Mouse (Mus musculus) layer of hippocampus, adult 9-10 months (tissue): ENCODE measurements around the gene Gm8909.
"Not testable (repeated sequence)": the region's sequence is repeated elsewhere in the genome, so short reads cannot be mapped to it uniquely, and the experiment has no call there.

Source experiments
- DNase-seq: peaks from one replicate; pipeline ENCODE4 v3.0.0; 2022; ENCODE audit warnings: low spot score

The Gm8909 gene

GRCm38 (mm10) chr17:36168039-36168652, at the start of gene Gm8909:
Gm8909 (minus strand) TSS chr17:36168537.
- DNase-seq: no peak

- DNase-seq: no peak
Measured at GRCm38 (mm10) chr17:36215586-36215985, 47.2 kb upstream of the Gm8909 start.

GRCm38 (mm10) chr17:36206846-36207245, 38.5 kb upstream of the Gm8909 start:
- no peak for DNase-seq

GRCm38 (mm10) chr17:36205862-36206261, 37.5 kb upstream of the Gm8909 start:
- no peak for DNase-seq

GRCm38 (mm10) chr17:36205456-36205855, 37.1 kb upstream of the Gm8909 start:
- DNase-seq: no peak

- no peak for DNase-seq
Measured at GRCm38 (mm10) chr17:36201851-36202250, 33.5 kb upstream of the Gm8909 start.

- DNase-seq: no peak
Measured at GRCm38 (mm10) chr17:36198317-36198716, 30.0 kb upstream of the Gm8909 start.

GRCm38 (mm10) chr17:36194471-36194870, 26.1 kb upstream of the Gm8909 start:
- DNase-seq: no peak

- no peak for DNase-seq
Measured at GRCm38 (mm10) chr17:36193546-36194141, 25.3 kb upstream of the Gm8909 start.

- no peak for DNase-seq
Measured at GRCm38 (mm10) chr17:36192371-36192770, 24.0 kb upstream of the Gm8909 start.

GRCm38 (mm10) chr17:36190169-36190507, 21.8 kb upstream of the Gm8909 start, which contains the start of gene H2-T3:
H2-T3 (minus strand) TSS chr17:36190287.
- DNase-seq: no peak

- no peak for DNase-seq
Measured at GRCm38 (mm10) chr17:36189491-36190168, 21.3 kb upstream of the Gm8909 start.

- DNase-seq: no peak
Measured at GRCm38 (mm10) chr17:36187540-36187939, 19.2 kb upstream of the Gm8909 start.

GRCm38 (mm10) chr17:36182212-36182611, 13.9 kb upstream of the Gm8909 start:
- DNase-seq: no peak

GRCm38 (mm10) chr17:36179446-36179845, 11.1 kb upstream of the Gm8909 start:
- not testable (repeated sequence) for DNase-seq

GRCm38 (mm10) chr17:36178938-36179337, 10.6 kb upstream of the Gm8909 start:
- DNase-seq: not testable (repeated sequence)

- not testable (repeated sequence) for DNase-seq
Measured at GRCm38 (mm10) chr17:36176132-36176531, 7.8 kb upstream of the Gm8909 start.

GRCm38 (mm10) chr17:36170287-36170814, 2.0 kb upstream of the Gm8909 start:
- DNase-seq: no peak

- no peak for DNase-seq
Measured at GRCm38 (mm10) chr17:36169753-36170152, 1.4 kb upstream of the Gm8909 start.

GRCm38 (mm10) chr17:36169094-36169493, 757 bp upstream of the Gm8909 start:
- DNase-seq: not testable (repeated sequence)

GRCm38 (mm10) chr17:36167306-36168038, 865 bp downstream of the Gm8909 start:
- DNase-seq: no peak

GRCm38 (mm10) chr17:36166901-36167300, 1.4 kb downstream of the Gm8909 start:
- not testable (repeated sequence) for DNase-seq
